Mouse (Mus musculus): ENCODE data around the gene Scnn1g.

Scnn1g gene

DNA sequence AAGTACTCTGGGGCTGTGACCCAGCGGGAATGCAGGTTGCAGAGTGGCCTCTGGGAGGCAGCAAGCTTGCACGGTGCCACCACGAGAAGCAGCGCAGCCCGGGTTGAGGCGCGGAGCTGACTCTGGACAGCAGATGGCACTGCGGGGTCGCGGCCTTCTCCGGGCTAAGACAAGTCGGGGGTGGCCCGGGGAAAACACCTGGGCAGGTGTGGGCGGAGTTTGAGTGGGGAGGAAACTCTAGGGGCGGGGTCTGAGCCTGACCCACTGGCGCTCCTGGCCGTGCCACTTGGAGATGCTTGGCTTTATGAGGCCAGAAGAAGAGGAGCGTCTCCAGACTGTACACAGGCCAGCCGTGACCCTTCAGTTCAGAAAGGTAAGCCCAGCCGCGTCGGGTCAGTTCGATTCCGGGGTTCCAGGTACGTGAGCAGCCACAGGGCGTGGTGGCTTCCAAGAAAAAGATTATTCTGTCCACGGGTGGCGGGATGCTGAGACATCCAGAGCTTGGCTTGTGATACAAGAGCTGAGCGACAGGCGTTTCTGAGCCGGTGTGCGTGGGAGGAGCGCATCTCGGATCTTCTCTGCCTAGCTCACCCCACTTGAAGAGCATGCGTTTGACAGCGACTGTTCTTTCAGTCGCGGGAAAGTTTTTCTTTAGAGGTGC lies at the start of gene Scnn1g:
Gene Scnn1g, plus strand, starts transcription at position 309 of the 661 bp plus-strand sequence.
- in situ Hi-C loops (cut with MboI, MseI): loop anchor here in 1 of 2 experiments (5.0 kb wide), 1 partner anchor 243 kb away; no protein-coding TSS in a partner anchor

DNA sequence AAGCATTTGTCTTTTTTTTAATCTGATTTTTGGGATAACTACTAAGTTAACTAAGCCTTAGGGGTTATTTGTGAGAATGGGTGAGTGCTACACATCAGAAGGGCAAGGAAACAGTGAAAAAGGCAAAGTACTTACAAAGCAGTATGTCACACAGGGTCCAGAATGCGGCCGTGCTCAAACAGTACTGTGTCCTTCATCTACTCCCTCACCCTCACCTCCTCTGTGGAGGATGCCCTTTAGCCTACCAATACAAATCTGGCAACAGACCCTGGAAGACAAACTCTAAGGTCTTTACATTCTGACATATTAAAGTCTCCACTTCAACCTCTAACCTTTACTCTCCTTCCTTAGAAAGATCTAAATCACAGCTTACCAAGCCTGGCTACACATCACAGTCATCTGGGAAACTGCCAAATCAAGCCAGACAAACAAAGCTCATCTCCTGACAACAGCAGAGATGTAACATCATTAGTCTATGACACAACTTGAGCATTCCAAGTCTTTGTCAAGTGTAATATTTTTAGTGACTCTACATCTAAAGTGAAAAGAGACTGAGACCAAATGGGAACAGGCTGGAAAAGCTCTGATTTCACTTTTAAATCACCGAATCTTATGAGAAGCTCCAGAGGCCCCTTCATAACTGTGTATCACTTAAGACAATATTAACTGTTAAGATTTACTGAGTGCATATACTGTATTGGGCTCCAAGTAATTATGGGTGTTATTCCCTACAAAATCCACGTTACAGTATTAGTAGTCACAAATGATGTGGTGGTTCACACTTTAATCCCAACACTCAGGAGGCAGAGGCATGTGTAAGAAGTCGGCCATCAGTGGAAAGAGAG lies 48.9 kb upstream of the Scnn1g start:
- in situ Hi-C loops (cut with MboI, MseI): no loop called here

DNA sequence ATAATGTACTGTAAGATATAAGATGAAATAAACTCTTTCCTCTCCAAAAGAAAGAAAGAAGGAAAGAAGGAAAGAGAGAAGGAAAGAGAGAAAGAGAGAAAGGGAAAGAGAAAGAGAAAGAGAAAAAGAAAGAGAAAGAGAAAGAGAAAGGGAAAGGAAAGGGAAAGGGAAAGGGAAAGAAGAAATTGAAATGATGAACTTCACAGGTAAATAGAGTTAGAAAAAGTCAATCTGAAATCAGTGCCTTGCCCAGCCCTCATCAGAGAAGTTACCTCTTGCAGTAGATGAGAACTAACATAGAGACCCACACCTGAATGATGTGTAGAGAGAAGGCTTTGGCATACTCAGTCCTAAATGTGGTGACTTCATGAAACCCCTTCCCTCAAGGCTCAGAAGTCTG lies 44.9 kb upstream of the Scnn1g start:
- in situ Hi-C loops (cut with MboI, MseI): no loop called here

DNA sequence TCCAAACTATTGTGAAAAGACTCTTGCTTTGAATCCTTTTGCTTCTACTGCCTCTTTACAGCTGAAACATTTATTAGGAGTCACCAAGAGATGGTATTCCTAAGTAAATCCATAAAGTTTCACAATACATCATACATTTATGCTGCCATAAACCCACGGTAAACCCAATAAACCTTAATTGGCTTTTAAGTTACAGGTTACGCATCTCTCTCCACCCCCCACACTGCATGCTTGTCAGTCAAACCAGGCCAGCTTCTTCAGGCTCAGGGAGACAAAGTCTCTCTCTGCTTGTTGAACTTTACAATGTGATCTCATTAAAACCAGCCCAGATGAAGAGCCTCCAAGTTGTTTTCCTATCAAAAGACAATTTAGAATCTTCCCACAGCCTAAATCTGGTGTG lies 42.5 kb upstream of the Scnn1g start:
- in situ Hi-C loops (cut with MboI, MseI): no loop called here

DNA sequence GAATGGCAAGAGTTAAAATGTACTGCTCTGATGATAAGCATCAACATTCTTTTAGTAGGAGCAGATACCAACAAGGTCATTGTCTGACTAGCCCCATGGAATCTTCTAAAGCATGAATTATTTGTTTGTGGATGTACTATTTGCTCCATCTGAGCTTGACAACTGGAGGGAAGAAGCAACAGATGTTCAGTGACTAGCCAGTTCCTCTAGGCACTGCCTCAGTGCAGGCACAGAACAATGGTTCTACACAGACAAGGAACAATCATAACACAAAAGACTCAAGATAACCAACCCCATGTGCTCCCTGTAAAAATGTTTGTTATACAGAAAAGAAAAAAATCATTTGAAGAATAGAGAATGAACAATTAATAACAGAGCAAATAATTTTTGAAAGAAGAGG lies 37.1 kb upstream of the Scnn1g start:
- in situ Hi-C loops (cut with MboI, MseI): no loop called here

DNA sequence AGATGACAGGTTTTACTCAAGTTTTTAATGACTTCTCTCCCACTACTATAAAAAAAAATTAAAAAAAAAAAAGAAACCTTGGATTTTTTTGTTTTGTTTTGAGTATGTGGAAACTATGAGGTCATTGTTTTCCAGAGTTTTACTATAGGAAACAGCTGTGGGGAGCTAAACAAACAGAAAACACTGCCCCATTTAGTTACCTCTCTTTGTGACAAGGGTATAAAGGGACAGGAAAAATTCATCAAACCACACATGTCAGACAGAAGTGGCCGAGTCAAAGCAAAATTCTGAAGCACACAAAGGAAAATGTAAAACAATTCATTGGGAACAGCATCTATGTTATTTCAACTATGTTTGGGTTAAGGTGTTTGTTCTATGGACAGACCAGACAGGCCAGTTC lies 36.7 kb upstream of the Scnn1g start:
- in situ Hi-C loops (cut with MboI, MseI): no loop called here

DNA sequence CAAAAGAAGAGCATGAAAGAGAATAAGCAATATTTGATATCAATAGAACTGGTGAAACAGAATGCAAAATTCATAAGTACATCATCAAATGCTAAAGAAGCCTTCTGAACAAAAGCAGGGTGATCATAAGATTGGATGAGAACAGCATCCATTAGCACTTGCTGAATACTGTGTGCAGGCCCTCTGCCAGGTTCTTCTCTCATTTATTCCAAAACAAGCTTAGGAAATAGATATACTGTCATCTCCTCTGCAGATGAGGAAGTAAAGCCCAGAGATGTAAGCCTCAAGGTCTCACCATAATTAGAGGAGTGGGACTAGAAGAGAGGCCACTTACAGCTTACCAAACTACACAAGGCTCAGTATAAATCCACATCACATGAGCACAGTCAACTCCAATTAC lies 35.1 kb upstream of the Scnn1g start:
- in situ Hi-C loops (cut with MboI, MseI): no loop called here

DNA sequence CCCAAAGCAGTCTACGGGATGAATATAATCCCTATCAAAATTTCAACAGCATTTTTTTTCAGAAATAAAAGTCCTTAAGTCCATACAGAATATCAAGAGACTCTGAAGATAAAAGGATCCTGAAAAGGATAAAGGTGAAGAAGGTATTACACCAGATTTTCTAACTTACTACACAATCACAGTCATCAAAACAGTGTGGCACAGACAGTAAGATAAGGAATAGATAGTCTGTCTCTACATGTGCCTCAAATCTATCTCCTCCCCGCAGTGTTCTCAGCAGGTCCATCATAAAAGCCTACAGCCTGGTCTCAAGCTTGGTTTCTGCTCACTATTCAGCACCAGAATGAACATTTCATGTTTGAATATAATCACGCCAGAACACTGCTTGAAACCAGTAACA lies 33.8 kb upstream of the Scnn1g start:
- in situ Hi-C loops (cut with MboI, MseI): no loop called here

DNA sequence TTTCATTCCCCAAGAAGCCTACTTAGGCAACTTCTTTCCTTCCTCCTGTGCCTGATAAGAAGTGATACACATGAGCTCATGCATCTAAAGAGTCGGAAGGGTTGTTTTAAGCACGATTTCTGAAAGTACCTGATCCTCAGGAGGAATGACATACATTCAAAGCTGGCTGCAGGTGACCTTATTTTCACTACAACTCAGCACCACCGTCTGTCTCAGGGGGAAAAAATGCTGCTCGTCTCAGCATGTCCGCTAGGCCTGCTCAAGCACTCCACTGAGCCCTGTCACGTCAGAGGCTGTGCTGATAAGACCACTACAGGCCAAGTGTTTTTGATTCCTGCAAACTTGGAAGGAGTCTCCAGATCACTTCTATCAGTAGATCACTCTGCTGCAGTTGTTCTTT lies 32.3 kb upstream of the Scnn1g start:
- in situ Hi-C loops (cut with MboI, MseI): no loop called here

DNA sequence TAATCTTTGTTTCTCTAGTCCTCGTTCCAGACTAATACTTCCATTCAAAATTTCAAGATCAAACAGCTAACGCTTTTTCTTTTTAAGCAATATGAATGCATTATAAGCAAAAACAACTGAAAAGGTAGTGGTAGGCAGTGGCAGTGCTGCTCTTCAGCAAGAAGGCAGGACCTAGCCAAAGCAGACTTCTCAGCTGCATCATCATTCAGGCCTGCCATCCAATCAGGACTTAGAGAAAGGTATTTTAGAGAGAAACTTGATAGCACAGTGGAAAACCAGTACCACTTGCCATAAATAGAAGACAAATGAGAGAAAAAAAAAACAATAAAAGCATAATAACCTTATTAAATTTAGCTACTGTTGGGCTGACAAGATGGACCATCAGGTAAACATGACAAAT lies 29.2 kb upstream of the Scnn1g start:
- in situ Hi-C loops (cut with MboI, MseI): no loop called here

DNA sequence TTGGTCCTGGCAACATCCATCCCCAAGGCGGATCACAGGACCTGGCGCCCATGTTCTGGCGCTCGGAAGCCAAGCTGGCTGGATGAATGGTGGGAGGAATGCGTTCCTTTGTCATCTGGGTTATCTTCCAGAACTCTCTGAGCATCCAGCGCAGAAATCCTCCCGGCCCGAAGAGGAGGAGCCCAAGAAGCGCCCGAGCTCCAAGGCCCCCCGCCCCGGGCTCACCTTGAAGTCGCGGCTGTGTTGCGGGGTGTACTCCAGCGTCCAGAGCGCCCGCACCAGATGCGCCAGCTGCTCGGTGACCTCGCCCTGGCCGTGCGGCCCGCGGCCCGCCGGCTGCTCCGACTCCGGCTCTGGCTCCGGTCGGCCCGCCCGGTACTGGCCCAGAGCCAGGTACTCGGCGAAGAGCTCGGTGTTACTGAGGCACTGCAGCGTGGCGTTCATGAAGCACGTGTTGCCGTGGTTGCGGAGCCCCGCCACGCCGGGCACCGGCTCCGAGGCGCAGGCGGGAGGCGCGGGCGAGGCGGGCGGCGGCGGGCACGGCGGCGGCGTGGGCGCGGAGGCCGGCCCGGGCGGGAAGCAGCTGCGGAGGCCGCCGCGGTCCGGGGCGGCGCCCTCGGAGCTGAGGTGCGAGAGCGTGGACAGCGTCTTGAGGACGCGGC lies 27.7 kb upstream of the Scnn1g start:
- in situ Hi-C loops (cut with MboI, MseI): no loop called here

DNA sequence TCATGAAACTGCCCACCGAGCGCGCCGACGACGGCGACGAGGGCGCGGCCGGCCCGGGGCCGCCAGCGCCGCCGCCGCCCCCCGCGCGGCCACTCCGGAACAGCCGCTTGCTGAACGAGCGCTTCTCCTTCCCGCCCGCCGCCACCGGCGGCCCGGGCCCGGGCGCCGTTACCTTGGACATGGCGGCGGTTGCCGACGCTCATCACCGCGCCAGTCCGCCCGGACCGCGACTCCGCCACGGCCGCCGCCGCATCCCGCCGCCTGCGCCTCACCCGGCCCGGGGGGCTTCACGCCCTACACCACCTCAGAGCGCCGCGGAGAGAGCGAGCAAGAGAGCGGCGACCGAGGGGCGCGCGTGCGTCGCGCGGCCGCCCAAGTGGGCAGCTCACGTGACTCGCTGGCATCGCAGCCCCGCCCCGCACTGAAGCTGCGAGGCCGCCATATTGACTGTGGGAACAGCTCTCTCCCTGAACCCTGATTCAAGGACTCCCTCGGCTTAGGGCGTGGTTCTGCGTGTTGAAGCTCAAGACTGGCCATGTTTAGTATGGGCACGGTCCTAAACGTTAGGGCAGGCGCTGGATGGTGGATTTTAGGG lies 27.1 kb upstream of the Scnn1g start, which contains the start of gene Usp31:
Gene Usp31, minus strand, starts transcription at position 181 of the 595 bp plus-strand sequence.
- in situ Hi-C loops (cut with MboI, MseI): no loop called here

DNA sequence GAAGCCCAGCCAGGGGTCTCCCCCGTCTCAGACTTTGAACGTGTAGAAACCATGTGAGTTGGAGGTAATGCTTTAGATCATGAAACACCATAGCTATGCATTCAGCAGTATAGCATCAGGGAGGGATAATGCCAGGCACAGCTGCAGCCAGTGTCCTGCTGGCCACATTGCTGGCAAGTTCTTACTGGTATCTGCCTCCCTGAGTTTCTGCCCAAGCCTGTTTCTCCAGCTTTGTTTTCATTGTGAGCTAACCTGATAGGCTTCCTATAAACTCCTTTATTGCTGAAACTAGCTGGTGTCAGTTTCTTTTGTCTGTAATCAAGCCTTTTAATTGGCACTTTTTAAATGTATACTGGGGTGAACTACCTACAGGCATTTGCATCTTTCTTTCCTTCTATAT lies 23.1 kb upstream of the Scnn1g start:
- in situ Hi-C loops (cut with MboI, MseI): no loop called here

DNA sequence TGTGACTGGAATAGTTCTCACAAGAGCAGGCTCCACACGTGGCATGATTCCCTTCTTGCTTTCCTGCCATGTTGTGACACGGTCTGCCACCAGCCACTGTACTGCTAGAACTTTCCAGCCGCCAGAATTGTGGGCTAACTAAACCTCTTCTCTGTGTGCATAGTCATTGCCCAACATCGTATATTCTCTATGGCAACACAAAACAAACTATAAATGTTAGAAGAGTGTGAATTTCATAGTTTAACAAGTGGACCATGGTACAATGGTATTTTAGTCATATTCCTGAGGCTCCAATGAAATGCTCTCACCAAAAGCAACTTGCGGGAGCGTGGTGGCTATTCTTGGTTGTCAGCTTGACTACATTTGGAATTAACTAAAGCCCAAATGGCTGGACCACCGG lies 17.2 kb upstream of the Scnn1g start:
- in situ Hi-C loops (cut with MboI, MseI): no loop called here

DNA sequence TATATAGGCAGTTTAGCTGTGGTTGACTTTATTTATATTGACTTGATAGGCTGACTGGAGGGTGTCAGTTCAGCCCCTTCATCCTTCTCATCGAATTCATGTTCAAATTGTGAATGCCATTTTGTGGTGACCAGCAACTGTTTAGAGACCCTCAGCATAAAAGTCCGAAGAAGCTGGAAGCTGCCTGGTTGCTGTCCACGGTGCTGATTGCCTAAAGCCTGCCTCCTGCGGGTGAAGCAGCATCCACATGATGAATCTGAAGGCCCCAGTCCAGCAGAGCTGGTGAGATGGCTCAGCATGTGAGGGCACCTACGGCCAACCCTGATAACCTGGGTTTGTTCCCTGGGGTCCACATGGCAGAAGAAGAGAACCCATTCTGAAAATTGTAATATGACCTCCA lies 4.1 kb upstream of the Scnn1g start:
- in situ Hi-C loops (cut with MboI, MseI): loop anchor here in 1 of 2 experiments (5.0 kb wide), 1 partner anchor 247 kb away; no protein-coding TSS in a partner anchor

DNA sequence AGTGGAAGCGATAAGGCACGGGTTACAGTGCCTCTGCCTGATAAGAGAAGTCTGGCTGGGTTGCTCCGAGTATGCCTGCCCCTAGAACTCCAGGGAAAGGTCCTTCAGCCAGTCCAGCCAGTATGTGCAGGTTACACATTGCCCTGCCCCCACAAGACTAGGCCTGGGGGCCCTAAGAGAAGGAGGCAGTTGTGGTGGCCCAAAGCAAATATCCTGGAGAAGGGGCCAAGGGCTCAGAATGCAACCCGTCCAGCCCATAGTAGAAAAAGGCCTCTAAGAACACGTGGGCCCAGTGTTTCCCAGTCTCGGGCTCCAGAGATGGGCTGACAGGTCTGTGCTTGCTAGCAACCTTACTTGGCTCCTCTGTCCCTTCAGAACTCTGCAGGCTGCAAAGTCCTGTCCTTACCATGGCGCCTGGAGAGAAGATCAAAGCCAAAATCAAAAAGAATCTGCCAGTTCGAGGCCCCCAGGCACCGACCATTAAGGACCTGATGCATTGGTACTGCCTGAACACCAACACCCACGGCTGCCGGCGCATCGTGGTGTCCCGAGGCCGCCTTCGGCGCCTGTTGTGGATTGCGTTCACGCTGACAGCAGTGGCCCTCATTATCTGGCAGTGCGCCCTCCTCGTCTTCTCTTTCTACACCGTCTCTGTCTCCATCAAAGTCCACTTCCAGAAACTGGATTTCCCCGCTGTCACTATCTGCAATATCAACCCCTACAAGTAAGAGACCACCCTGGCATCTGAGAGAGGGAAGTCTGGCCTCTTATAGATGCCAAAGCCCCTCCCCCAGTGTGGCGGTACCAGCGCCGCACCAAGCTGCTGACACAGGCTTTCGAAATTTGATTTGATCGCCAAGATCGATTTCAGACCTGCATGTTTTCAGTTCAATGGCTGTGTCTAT lies 3.5 kb downstream of the Scnn1g start:
- in situ Hi-C loops (cut with MboI, MseI): loop anchor here in 1 of 2 experiments (5.0 kb wide), 1 partner anchor 230 kb away; no protein-coding TSS in a partner anchor

DNA sequence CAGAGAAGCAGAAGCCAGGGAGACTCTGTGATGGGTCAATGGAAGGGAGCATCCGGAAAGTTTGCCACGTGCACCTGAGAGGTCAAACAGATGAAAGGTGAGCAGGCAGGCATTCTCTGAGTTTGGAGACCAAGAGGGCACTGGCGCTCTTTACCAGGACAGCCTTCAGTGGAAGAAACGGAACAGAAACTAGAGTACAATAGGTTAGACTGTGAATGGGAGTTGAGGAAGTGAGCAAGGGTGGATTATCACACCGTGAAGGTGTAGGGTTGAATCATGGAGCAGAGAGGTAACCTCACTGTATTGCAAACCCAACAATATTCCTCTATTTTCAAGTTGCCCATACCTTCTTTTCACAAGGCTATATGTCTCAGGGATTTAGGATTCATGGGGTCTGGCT lies 16.0 kb downstream of the Scnn1g start:
- in situ Hi-C loops (cut with MboI, MseI): loop anchor here in 1 of 2 experiments (25.0 kb wide), 1 partner anchor 588 kb away; no protein-coding TSS in a partner anchor

DNA sequence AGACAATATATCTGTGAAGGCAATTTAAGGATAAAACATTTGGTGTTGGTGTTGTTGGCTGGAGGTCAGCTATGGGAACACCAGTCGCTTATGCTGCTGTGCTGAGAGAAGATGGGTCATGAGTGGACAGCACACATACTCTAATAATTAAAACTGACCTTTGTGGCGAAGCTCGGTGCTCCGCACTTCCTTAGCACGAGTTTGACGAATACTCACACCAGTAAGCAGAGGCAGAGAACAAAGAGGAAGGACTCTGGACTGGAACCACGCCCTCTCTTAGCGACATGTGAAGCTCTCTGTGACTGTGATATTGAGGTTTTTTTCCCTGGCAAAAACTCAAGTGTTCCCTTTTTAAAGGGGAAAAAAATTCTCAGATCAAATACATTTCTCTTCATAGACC lies 20.5 kb downstream of the Scnn1g start:
- in situ Hi-C loops (cut with MboI, MseI): loop anchor here in 1 of 2 experiments (25.0 kb wide), 1 partner anchor 592 kb away; no protein-coding TSS in a partner anchor

DNA sequence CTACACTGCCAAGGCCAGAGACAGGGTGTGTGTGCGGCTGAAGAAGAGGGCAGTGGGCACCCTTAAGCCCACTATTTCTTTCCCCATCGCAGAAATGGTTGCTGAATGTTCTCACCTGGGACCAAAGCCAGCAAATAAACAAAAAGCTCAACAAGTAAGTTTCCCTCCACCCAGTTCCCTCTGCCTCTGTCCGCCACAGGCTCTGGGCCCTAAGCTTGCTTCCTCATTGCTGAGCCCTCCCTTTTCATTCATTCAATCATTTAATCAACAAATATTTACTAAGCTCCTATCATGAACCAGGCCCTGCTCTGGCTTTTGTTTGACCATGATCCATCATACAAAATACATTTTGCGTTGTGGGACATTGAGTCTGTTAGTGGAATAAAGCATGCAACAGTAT lies 29.0 kb downstream of the Scnn1g start:
- in situ Hi-C loops (cut with MboI, MseI): loop anchor here in 1 of 2 experiments (25.0 kb wide), 1 partner anchor 601 kb away; no protein-coding TSS in a partner anchor

DNA sequence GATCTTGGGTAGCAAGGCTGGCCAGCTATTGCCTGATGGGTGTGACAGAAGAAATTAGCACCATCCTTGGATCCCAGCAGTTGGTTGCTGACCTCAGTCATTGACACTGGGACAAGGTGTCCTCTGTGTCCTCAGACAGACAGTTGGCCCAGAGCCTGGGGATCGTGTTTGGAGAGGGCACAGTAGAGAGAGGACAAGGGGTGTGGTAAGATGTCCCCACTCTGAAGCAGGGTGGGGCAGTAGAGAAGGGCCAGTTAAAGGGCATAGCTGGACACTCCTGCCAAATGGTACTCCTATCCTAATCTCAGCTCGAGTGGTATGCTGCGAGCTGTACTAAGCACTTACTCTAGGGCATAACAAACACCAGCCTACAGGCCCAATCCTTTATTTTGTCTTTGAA lies 33.6 kb downstream of the Scnn1g start:
- in situ Hi-C loops (cut with MboI, MseI): loop anchor here in 1 of 2 experiments (25.0 kb wide), 1 partner anchor 606 kb away; no protein-coding TSS in a partner anchor

Measured in T-helper 17 cell (primary cell).